Mouse (Mus musculus) liver, embryonic 14.5 days (tissue): ENCODE results near the gene Slc25a44. TPM values are rescaled to one million over a fixed set of nuclear protein-coding genes. Genes with fewer than 3 reads are reported as not detected.
"Not testable (repeated sequence)": the region's sequence is repeated elsewhere in the genome, so short reads cannot be mapped to it uniquely, and the experiment has no call there.

Experiments used
- ATAC-seq: fragments of 200-750 bp; cut with Nextera tagmentation; 2 replicates; pipeline ENCODE4 v1.8.0; 2017; ENCODE audit warnings: moderate number of reproducible peaks, mild to moderate bottlenecking, moderate library complexity; ENCODE audit not compliant: insufficient read depth
- DNase-seq, 3 experiments: peaks; one replicate each; pipeline ENCODE4 v3.0.0-alpha.2; 2012 to 2013; ENCODE audit warnings: low read depth in 3 of 3, low spot score in 3 of 3
- H3K27ac ChIP-seq: fragments of 300-500 bp; sonication (generic); 2 replicates; pipeline ENCODE4 v1.5.1; 2014; ENCODE audit warnings: moderate library complexity, mild to moderate bottlenecking, control low read depth, inconsistent platforms
- H3K27me3 ChIP-seq: fragments of 300-500 bp; sonication (generic); 2 replicates; pipeline ENCODE4 v1.6.1; 2014; ENCODE audit warnings: mild to moderate bottlenecking, low read length, moderate library complexity; ENCODE audit not compliant: control insufficient read depth, insufficient read depth
- H3K36me3 ChIP-seq: fragments of 300-500 bp; sonication (generic); replicated peaks from 2 replicates; pipeline ENCODE4 v1.6.1; 2014; ENCODE audit warnings: low read depth; ENCODE audit not compliant: control insufficient read depth, insufficient read depth
- H3K4me1 ChIP-seq, 2 experiments: fragments of 200-500 bp in 1 of 2; fragments of 300-500 bp in 1 of 2; sonication (generic) in 1 of 2; replicated peaks; 2 replicates each; pipeline ENCODE4 v1.6.1; 2012 to 2014; ENCODE audit warnings: antibody characterized with exemption in 1 of 2, inconsistent platforms in 1 of 2, low read length in 1 of 2; ENCODE audit not compliant: control insufficient read depth in 2 of 2, insufficient read depth in 2 of 2
- H3K4me2 ChIP-seq: fragments of 300-500 bp; sonication (generic); 2 replicates; pipeline ENCODE4 v1.6.1; 2014; ENCODE audit warnings: low read depth, mild to moderate bottlenecking, control low read depth, moderate library complexity
- H3K4me3 ChIP-seq, 2 experiments: fragments of 200-500 bp in 1 of 2; fragments of 300-500 bp in 1 of 2; sonication (generic) in 1 of 2; 2 replicates each; pipeline ENCODE4 v1.5.1; 2012 to 2014; ENCODE audit warnings: low read depth in 2 of 2, low read length in 2 of 2, mild to moderate bottlenecking in 2 of 2, control low read depth in 1 of 2, inconsistent platforms in 1 of 2, moderate library complexity in 1 of 2; ENCODE audit not compliant: insufficient read depth in 1 of 2
- H3K9ac ChIP-seq: fragments of 300-500 bp; sonication (generic); replicated peaks from 2 replicates; pipeline ENCODE4 v1.6.1; 2014; ENCODE audit warnings: mild to moderate bottlenecking, control low read depth, moderate library complexity
- H3K9me3 ChIP-seq: fragments of 300-500 bp; sonication (generic); 2 replicates; pipeline ENCODE4 v1.6.1; 2016; ENCODE audit warnings: low read length, mixed read lengths; ENCODE audit not compliant: control insufficient read depth
- CTCF ChIP-seq: IDR thresholded peaks from 2 replicates; pipeline ENCODE4 v1.5.1; 2016; ENCODE audit warnings: antibody characterized with exemption, low read depth, control low read depth
- EP300 ChIP-seq: IDR thresholded peaks from 2 replicates; pipeline ENCODE4 v1.6.1; 2016; ENCODE audit warnings: antibody characterized with exemption, low read depth
- WGBS: fragments of 180-500 bp; shearing (Covaris S2); extraction: QIAGEN DNeasy Blood & Tissue Kit; methylation state at CpG from one replicate; pipeline ENCODE4 v1.1.7; 2014; ENCODE audit not compliant: insufficient replicate concordance; 5-methylcytosine and 5-hydroxymethylcytosine counted together
- polyA plus RNA-seq, 2 experiments: library from polyadenylated mRNA; depleted of rRNA in 1 of 2; stranded (reverse) in 1 of 2; unstranded in 1 of 2; fragments of >200 nt; fragmentation: Nextera tagmentation in 1 of 2; extraction: Ambion mirVana in 1 of 2; gene quantifications; 2 replicates each; pipeline versions ENCODE4 v1.2.1 to v1.2.3; 2012 to 2014

The Slc25a44 gene
- polyA plus RNA-seq, 2 experiments: 8.8 to 9.9 TPM

DNA sequence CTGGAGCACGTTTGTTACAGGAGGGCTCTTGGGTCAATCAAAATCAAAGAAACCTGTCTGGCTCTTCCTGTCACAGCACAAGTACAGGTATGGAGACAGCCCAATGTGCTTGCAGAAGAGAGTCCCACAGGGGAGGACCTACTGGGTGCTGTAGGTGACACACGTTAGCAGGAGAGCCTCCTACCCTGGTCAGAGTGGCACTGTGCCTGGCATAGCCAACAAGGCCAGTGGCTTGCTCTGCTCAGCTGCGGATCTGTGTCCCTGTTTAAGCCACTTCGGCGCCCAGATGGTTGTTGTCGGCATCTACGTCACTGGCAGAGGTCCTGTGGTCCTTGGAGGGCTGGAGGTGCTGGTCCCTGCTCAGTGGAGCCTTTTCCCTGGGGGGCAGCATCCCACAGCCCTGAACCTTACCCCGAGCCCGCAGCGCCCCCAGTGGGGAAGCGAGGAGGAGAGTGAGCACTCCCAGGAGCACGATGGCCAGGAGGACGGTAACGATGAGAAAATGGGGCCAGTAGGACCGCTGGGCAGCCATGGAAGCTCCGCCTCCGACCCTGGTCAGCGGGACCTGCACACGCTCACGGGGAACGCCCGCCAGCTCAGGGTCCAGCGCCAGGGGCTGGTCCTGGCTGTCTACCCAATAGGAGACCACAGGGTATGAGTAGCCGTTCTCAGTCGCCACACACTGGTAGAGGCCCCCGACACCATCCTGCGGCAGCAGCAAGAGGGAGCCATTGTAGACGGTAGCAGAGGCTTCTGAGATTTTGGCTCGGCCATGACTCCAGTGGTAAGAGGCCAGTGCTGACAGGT, 11.7 kb upstream of the Slc25a44 start:
- H3K9me3 ChIP-seq: no peaks in the 10 kb centered on the region
- 10% methylated on average over 29 of the region's 29 CpGs for WGBS
- no peaks in the 10 kb centered on the region for H3K36me3 ChIP-seq
- ATAC-seq (peak; percentile 60), DNase-seq (no peak)
- no peak overlapping the region for H3K4me3 ChIP-seq
- peak overlapping the region; percentile 14 for H3K4me2 ChIP-seq
- H3K4me1 ChIP-seq: peaks cover 2 to 7% of the 10 kb centered on the region in 2 experiments; a peak in 3 of 4 replicates
- peaks cover 7% of the 10 kb centered on the region for H3K27me3 ChIP-seq
- no peak overlapping the region for H3K9ac ChIP-seq
- peak; percentile 74 for TF ChIP-seq CTCF
- no peak for TF ChIP-seq EP300
- no peak overlapping the region for H3K27ac ChIP-seq

DNA sequence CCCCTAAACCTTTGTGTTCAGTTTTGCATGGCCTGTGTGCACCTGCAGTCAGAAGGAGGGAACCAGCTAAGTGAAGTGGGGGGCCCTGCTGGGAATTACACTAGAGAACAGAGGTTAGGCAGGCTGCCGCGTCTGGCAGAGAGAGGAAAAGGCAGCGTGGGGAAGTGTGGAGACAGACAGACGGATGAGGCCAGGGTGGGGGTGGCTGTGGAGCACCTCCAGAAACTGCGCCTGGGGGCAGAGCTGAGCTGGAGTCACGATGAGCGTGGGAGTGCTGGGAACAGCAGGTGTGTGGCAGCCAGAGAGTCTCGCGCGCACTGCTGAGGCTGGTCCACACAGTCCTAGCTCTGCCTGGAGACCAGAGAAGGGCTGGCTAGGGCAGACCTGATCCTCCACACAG, 10.6 kb upstream of the Slc25a44 start:
- no peak overlapping the region for H3K4me3 ChIP-seq
- H3K27ac ChIP-seq: no peak overlapping the region
- no peaks in the 10 kb centered on the region for H3K9me3 ChIP-seq
- no peak for ATAC-seq
- 51% methylated on average over 10 of the region's 10 CpGs for WGBS
- no peak overlapping the region for H3K4me2 ChIP-seq
- H3K4me1 ChIP-seq: peaks cover 0 to under 1% of the 10 kb centered on the region in 2 experiments; a peak in 2 of 4 replicates
- TF ChIP-seq EP300: no peak
- TF ChIP-seq CTCF: no peak
- H3K27me3 ChIP-seq: peaks cover 4% of the 10 kb centered on the region
- H3K36me3 ChIP-seq: no peaks in the 10 kb centered on the region
- no peak for DNase-seq
- H3K9ac ChIP-seq: no peak overlapping the region

DNA sequence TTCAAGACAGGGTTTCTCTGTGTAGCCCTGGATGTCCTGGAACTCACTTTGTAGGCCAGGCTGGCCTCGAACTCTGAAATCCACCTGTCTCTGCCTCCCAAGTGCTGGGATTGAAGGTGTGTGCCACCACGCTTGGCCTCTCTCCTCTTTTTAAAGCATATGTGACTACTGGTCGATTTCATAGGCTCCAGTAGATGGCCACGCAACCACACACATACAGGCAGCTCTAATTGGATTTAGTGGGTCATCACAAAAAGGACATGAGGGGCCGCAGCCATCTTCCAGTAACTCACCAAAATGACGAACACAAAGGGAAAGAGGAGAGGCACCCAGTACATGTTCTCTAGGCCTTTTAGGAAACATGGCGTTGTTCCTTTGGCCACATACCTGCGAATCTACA, 3.7 kb upstream of the Slc25a44 start:
- not testable (repeated sequence) for H3K4me3 ChIP-seq, H3K9me3 ChIP-seq, ATAC-seq, H3K4me2 ChIP-seq, H3K36me3 ChIP-seq, H3K9ac ChIP-seq, H3K27ac ChIP-seq, H3K27me3 ChIP-seq, DNase-seq
- peaks cover 7 to 15% of the 10 kb centered on the region in 2 experiments for H3K4me1 ChIP-seq
- WGBS: 59% methylated on average over 8 of the region's 8 CpGs

DNA sequence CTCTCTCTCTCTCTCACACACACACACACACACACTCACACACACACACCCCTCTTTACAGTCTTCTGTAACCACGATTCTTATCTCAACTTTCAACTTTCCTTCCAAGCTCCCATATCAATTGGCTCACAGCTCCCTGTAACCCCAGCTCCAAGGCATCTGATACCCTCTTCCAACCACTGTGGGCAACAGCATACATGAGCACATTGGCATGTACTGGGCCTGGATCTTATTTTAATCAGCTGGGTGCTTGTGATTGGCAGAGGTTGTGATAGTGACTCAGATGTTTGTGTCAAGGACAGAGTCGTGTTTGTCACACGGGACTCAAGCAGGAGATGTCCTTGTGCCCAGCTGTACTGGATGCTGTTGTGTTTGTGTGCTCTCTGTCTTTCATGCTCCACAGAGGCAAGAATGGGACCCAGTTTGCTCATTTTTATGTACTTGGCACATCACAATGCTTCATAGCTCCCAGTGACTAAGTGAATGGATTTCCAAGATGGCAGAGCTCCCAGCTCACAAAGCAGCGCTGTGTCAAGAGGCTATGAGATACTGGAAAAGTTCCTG, 2.5 kb upstream of the Slc25a44 start:
- Histone ChIP-seq H3K36me3 (no peaks in the 10 kb centered on the region), H3K9me3 (no peaks in the 10 kb centered on the region), H3K27ac (no peak overlapping the region), H3K9ac (no peak overlapping the region), H3K4me1 (peaks cover 15 to 23% of the 10 kb centered on the region in 2 experiments), H3K27me3 (no peaks in the 10 kb centered on the region; the same call in 1 of the 2 replicates), H3K4me3 (no peak overlapping the region), H3K4me2 (no peak overlapping the region)
- DNase-seq (no peak), ATAC-seq (no peak)
- 44% methylated on average over 4 of the region's 4 CpGs for WGBS
- no peak for TF ChIP-seq CTCF
- TF ChIP-seq EP300: no peak

DNA sequence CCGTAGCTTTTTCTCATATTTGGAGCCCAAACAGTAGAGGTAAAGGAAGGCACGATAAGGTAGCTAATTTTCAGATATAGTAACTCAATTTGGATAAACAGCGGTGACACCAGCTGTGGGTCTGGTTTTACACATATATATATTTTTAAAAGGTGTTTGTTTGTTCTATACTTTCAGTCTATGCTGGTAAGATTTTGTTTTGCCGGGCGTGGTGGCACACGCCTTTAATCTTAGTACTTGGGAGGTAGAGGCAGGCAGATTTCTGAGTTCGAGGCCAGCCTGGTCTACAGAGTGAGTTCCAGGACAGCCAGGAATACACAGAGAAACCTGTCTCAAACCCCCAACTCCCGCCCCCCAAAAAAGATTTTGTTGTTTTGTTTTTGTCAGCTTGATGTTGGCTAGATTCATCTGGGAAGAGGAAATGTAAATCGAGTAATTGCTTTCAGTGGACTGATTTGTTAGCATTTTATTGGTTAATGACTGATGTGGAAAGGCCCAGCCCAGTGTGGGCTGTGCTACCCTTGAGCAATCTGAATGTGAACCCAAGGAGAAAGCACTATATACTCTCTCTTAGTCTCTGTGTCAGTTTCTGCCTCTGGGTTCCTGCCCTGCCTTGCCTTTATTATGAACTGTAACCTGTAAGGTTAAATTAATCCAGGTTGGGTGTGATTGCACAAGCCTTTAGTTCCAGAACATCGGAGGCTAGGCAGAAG, 925 bp upstream of the Slc25a44 start:
- Histone ChIP-seq H3K27ac (no peak overlapping the region), H3K4me3 (peak overlapping the region in 1 of 2 experiments; percentile 76; a peak in 1 of 4 replicates), H3K4me1 (peaks cover 23 to 35% of the 10 kb centered on the region in 2 experiments), H3K4me2 (peak overlapping the region; percentile 63), H3K27me3 (no peaks in the 10 kb centered on the region; the same call in 1 of the 2 replicates), H3K9ac (no peak overlapping the region), H3K36me3 (no peaks in the 10 kb centered on the region), H3K9me3 (no peaks in the 10 kb centered on the region)
- ATAC-seq: no peak
- DNase-seq: no peak
- TF ChIP-seq CTCF: no peak
- 68% methylated on average over 10 of the region's 10 CpGs for WGBS
